Mouse (Mus musculus) heart, postnatal 0 days (tissue): ENCODE measurements at regions not wholly inside any gene's neighbourhood (a gene's known extent, or its start where the extent isn't known, plus 50 kb on each side); places are given as distances from the start of the nearest gene placed in this dataset.

Experiments used
- CTCF ChIP-seq: IDR thresholded peaks from 2 replicates; pipeline ENCODE4 v1.5.1; 2016; ENCODE audit warnings: antibody characterized with exemption, control low read depth, low read depth
- EP300 ChIP-seq: IDR thresholded peaks from 2 replicates; pipeline ENCODE4 v1.6.1; 2016; ENCODE audit warnings: antibody characterized with exemption, low read depth

GRCm38 (mm10) chr13:37506046-37506445 lies 161.0 kb downstream of the Ly86 start:
- TF ChIP-seq CTCF (no peak), EP300 (0 out of 2 replicates have a peak, but pooled peaks have one; percentile 75)
